8 mouse cellular contexts compared by ENCODE assay signal in the genomic region with DNA sequence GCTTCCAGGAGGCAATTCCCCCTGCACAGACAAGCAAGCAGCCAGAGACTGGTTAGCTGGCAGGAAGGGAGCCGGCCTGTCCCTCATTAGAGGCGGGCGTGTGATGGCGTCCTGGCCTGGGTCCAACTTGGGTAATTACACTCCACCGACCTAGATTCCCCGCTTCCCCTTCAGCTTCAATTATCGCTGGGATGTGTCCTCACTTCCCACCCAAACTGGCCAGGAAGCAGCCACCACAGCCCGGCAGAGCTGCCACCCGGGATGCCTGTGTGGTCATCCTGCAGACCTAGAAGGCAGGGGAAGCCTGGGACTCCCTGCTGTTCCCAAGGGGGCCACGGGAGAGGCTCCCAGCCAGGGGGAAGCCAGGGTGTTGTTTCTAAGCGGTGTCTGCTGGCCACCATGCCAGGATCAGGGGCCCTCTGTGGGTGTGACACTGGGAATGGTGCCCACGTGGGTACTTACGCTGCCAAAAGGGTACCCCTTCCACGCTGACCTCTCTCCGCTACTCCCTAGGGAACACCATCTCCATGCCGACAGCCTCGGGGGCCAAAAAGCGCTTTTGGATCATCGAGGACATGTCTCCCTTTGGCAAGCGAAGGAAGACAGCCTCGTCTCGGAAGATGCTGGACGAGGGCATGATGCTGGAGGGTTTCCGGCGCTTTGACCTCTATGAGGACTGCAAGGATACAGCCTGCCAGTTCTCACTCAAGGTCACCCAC.
DNase-seq lines count a peak whose midpoint lies in the region; ATAC-seq and TF ChIP-seq lines count a peak whose summit lies in the region.

No protein-coding gene starts in this region.

- ATAC-seq in forebrain, embryonic 14.5 days = peak; percentile 82
- peak; percentile 53 for ATAC-seq in heart, embryonic 15.5 days (replicated peaks; ENCODE audit: insufficient number of reproducible peaks, insufficient read depth, low FRiP score, low read depth)
- ATAC-seq in stomach, embryonic 15.5 days (ENCODE audit: insufficient read depth, low FRiP score, low read depth) = no peak

- peak overlapping the region; percentile 52 for H3K4me3 ChIP-seq in left cerebral cortex, adult 2 months
- H3K4me3 ChIP-seq in forebrain, embryonic 14.5 days (ENCODE audit: low read depth, low read length) = peak overlapping the region; percentile 39; the same call in 1 of the 2 replicates
- peak overlapping the region; percentile 37; the same call in 1 of the 2 replicates for H3K4me3 ChIP-seq in heart, embryonic 15.5 days
- no peak overlapping the region; the same call in 1 of the 2 replicates for H3K4me3 ChIP-seq in stomach, embryonic 15.5 days (replicated peaks)

- no peak overlapping the region; the same call in 1 of the 2 replicates for H3K27ac ChIP-seq in left cerebral cortex, adult 2 months
- peak overlapping the region; percentile 22; the same call in 1 of the 2 replicates for H3K27ac ChIP-seq in forebrain, embryonic 14.5 days (ENCODE audit: low read depth, low read length)
- peak overlapping the region; percentile 87 for H3K27ac ChIP-seq in heart, embryonic 15.5 days
- peak overlapping the region; percentile 41; the same call in 1 of the 2 replicates for H3K27ac ChIP-seq in stomach, embryonic 15.5 days

- no peaks in the 10 kb centered on the region for H3K9me3 ChIP-seq in forebrain, embryonic 14.5 days (replicated peaks; ENCODE audit: control insufficient read depth, low read length)
- H3K9me3 ChIP-seq in heart, embryonic 15.5 days (replicated peaks) = no peaks in the 10 kb centered on the region
- no peaks in the 10 kb centered on the region for H3K9me3 ChIP-seq in stomach, embryonic 15.5 days

- H3K9ac ChIP-seq in forebrain, embryonic 14.5 days (ENCODE audit: low read length) = no peak overlapping the region
- peak overlapping the region; percentile 41; the same call in 1 of the 2 replicates for H3K9ac ChIP-seq in heart, embryonic 15.5 days
- H3K9ac ChIP-seq in stomach, embryonic 15.5 days = no peak overlapping the region

- DNase-seq in left cerebral cortex, adult 2 months (ENCODE audit: extremely low spot score in 1 of 2, low spot score in 2 of 2) = peak; percentile 44 to 53
- DNase-seq in left cerebral cortex, adult 11 months (ENCODE audit: low spot score) = no peak
- peak; percentile 94 for DNase-seq in forebrain, embryonic 14.5 days (ENCODE audit: low spot score)
- DNase-seq in kidney, postnatal 4 days = peak; percentile 75 to 82
- peak; percentile 81 for DNase-seq in lung, postnatal 14 days
- no peak for DNase-seq in spleen, adult 18-20 months

- H3K4me1 ChIP-seq in forebrain, embryonic 14.5 days (ENCODE audit: control insufficient read depth, insufficient read depth, low read length) = peaks cover 30% of the 10 kb centered on the region
- peaks cover 69% of the 10 kb centered on the region for H3K4me1 ChIP-seq in heart, embryonic 15.5 days (replicated peaks)
- H3K4me1 ChIP-seq in stomach, embryonic 15.5 days = peaks cover 54% of the 10 kb centered on the region

- peaks cover 23% of the 10 kb centered on the region for H3K27me3 ChIP-seq in forebrain, embryonic 14.5 days (replicated peaks; ENCODE audit: control insufficient read depth, insufficient read depth, low read length)
- H3K27me3 ChIP-seq in heart, embryonic 15.5 days = peaks cover 26% of the 10 kb centered on the region
- peaks cover 25% of the 10 kb centered on the region for H3K27me3 ChIP-seq in stomach, embryonic 15.5 days (replicated peaks)

- 16% methylated on average over 25 of the region's 25 CpGs for WGBS in forebrain, embryonic 14.5 days
- 22% methylated on average over 25 of the region's 25 CpGs for WGBS in heart, embryonic 15.5 days
- WGBS in stomach, embryonic 15.5 days = 58% methylated on average over 25 of the region's 25 CpGs

- intact Hi-C loops in left cerebral cortex, adult 2 months (cut with DNase I) = no loop called here

- H3K36me3 ChIP-seq in forebrain, embryonic 14.5 days (ENCODE audit: control insufficient read depth, insufficient read depth, low read length) = no peaks in the 10 kb centered on the region
- peaks cover 46% of the 10 kb centered on the region; the same call in 1 of the 2 replicates for H3K36me3 ChIP-seq in heart, embryonic 15.5 days
- no peaks in the 10 kb centered on the region for H3K36me3 ChIP-seq in stomach, embryonic 15.5 days

- H3K4me2 ChIP-seq in forebrain, embryonic 14.5 days (ENCODE audit: low read length) = peak overlapping the region; percentile 83
- peak overlapping the region; percentile 54 for H3K4me2 ChIP-seq in heart, embryonic 15.5 days
- peak overlapping the region; percentile 52; the same call in 1 of the 2 replicates for H3K4me2 ChIP-seq in stomach, embryonic 15.5 days

- TF ChIP-seq CTCF in left cerebral cortex, adult 2 months (IDR thresholded peaks at IDR 0.05) = no peak

Comparison
In these comparisons a context has a peak if more than half of its experiments do, and no peak if none do; other contexts are left out.
1. DNase-seq: peak in left cerebral cortex, adult 2 months (2 of 2), forebrain, embryonic 14.5 days (single experiment), kidney, postnatal 4 days (2 of 2) and lung, postnatal 14 days (single experiment); none in left cerebral cortex, adult 11 months (single experiment) and spleen, adult 18-20 months (0 of 2).
2. Peak in every context shown above with its lines, with median percentiles within 50 percentile points of each other: H3K4me2 ChIP-seq.